Mouse (Mus musculus) c-Kit-positive CD71-positive TER-119-negative erythroid progenitor cells, embryonic 14.5 days (primary cell): Measurements from ENCODE around the gene Tmem269.
A peak's percentile ranks its signal among the peaks of the same experiment; 100 is the strongest.

ENCODE experiments used
- DNase-seq: peaks from one replicate; pipeline ENCODE4 v3.0.0-alpha.2; 2013; ENCODE audit warnings: low read depth

Gene Tmem269

GRCm38 (mm10) chr4:119238661-119239060 is 20.6 kb upstream of the Tmem269 start:
- no peak for DNase-seq

DNA sequence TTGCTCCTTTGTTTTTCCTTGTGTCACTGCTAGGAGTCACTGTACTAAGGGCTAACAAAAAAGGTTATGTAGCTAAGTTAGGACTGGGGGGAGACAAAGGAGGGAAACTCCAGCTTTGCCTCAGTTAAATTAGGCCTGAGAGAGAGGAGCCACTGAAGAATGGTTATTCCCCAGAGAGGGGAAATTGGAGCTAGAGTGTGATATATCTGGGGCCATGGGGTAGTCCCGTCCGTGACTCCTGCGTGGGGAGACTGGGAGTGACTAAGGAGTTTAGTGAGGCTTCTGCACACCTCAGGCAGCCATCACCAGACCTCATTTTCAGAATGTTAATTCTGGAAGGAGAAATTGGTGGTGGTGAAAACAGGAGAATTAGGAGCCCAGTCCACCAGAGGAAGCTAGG is 16.3 kb upstream of the Tmem269 start:
- DNase-seq: no peak

GRCm38 (mm10) chr4:119233256-119233901 is 15.4 kb upstream of the Tmem269 start:
- DNase-seq: no peak

GRCm38 (mm10) chr4:119232410-119233255 is 14.6 kb upstream of the Tmem269 start, which contains the start of the genes AU022252 and P3h1:
Gene AU022252, minus strand, starts transcription at chr4:119232712.
Gene P3h1, plus strand, starts transcription at chr4:119232915.
- DNase-seq: peak; percentile 100

DNA sequence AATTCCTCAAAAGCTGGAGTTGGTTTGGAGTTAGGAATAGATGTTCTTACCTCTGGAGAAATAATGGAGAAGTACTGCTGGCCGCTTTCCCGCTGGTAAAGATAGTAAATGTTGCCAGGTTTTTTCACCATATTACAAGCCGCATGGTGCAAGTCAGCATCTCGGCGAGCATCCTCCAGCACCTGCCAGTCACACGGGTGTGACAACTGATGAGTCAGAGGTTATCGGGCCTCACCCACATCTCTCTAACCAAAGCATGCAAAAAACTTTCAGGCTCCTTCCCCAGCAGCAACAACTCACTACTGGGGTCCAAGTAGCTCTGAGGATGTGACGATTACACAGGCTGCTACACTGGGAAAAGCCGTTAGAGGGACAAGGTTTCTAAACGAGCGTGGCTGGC is 8.7 kb upstream of the Tmem269 start:
- DNase-seq: no peak

DNA sequence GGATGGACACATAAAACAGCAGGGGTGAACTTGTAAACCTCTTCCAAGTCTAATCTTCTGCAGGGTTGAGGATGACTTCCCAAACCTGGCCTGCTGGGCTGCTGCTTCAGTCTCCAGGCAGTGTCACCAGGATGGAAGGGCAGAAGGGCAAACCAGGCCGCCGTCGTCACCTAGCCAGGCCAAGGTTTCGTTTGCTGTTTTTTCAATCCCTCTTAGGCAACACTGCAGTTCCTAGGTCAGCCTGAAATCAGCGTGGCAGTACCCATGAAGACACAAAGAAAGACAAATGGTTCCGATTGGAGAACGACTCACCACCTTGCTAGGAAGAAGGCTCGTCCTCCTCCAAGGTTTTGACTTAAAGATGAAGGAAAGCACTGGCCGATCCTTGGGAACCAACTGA is 7.7 kb upstream of the Tmem269 start:
- DNase-seq: no peak

GRCm38 (mm10) chr4:119224534-119224933 is 6.5 kb upstream of the Tmem269 start:
- DNase-seq: no peak

- DNase-seq: peak; percentile 70
Observed at GRCm38 (mm10) chr4:119223696-119224095, 5.7 kb upstream of the Tmem269 start.

DNA sequence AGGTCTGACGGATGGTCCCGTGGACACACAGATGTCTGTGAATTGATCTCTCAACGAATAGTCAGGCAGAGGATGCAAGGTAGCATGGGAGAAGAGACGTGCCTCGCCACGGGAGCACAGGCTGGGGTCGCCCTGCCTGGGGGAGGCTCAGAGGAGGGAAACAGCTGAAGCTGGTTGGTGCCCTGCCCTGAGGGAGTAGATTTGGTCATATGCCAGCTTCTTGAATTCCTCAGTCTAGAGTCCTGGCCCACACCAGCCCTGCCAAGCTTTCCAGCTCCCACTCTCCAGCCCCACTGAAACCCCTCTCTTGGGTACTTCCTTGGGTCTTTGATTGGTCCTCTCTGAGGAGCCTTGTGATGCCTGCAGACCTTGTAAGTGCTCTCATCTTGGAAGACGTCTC is 1.4 kb downstream of the Tmem269 start:
- DNase-seq: no peak

DNA sequence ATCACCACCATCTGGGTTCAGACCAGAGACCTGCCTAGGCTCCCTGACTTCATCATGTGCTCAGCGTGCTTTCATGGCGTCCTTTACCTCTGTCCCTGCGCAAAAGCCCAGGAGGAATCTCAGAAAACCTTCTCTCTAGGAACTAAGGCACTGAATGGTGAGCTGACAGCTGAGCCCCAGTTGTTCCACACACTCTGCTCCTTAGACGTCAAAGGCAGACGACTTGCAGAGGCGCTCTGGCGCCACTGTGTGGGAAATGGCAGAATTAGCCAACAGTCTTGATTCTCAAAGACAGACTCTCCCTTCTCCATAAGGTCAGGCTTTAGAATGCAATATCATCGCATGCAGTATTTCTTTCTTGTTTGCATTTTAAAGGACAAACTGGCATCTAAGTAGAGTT is 13.3 kb downstream of the Tmem269 start:
- peak; percentile 74 for DNase-seq

DNA sequence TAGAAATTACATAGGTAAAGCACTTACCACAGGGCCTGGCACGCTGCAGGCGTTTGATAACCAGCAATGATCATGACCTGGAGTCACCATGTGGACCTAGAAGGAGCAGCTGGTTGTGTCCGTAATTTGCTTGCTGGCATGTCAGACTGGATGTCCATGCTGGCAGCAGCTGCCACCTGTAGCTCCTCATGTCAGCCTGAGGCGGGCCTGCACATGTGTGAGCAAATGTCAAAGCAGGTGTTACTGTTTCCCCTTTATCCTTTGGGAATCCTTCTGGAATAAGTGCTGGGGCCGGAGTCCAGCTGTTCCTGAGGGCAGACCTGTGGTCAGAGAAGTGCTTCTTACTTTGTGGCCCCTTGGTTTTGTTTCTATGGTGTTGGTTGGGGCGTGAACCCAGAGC is 19.9 kb downstream of the Tmem269 start:
- no peak for DNase-seq

DNA sequence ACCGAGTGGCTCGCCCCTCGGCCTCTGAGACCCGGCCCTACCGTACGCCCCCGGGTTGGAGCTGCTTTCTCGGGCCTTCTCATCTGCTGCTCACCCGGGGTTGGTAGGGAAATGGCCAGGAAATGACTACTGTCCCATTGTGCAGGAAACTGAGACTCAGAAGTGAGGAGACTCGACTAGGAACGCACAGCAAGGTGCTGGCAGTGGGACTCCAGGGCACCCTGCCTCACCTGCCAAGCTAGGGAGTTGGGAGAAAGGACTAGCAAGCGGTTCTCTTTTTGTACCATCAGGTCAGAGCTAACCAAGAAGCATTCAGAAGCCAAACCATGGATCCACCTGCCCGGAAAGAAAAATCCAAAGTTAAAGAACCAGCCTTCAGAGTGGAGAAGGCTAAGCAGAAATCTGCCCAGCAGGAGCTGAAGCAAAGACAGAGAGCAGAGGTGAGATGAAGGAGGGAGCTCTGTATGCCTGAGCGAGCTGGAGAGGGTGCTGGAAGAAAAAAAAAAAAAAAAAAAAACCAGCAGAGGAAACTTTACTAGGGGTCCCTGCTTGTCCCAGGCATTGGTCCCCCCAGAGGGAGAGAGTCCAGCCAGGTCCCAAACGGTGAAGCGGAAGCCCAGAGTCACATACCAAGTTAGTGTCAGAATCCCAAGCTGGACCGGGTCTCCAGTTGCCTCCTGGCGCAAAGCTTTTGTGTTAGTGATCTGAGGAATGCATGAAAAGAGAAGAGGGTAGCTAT is 22.3 kb downstream of the Tmem269 start:
- no peak for DNase-seq

DNA sequence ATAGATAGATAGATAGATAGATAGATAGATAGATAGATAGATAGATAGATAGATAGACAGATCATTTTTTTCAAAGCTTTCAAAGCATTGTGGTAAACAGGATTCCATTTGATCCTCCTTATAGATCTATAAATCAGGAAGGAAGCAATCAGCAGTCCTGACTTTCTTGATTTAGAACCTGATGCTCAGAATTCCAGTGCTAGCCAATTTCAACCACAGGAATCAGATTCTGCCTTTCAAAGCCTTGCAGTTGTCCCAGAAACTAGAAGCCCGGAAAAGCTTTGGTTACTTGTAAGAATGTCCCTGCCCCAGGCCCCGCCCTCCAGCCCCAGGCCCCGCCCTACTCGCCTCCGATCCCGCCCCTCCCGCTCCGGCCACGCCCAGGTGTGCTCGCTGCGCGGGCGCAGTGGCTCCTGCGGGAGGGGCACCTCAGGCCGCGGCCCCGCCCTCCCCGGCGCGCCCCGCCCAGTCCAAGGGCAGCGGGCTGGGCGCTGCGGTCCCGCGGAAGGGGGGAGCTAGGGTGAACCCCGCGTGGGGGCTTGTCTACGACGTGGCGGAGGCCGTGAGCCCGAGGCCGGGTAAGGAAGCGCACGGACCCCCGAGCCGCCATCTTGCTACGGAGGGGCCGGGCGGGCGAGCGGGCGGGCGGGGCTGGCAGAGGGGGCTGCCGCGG is 23.0 kb downstream of the Tmem269 start, which contains the start of gene Svbp:
Svbp (plus strand) TSS at position 398 of the 673 bp plus-strand sequence.
- DNase-seq: peak; percentile 79

DNA sequence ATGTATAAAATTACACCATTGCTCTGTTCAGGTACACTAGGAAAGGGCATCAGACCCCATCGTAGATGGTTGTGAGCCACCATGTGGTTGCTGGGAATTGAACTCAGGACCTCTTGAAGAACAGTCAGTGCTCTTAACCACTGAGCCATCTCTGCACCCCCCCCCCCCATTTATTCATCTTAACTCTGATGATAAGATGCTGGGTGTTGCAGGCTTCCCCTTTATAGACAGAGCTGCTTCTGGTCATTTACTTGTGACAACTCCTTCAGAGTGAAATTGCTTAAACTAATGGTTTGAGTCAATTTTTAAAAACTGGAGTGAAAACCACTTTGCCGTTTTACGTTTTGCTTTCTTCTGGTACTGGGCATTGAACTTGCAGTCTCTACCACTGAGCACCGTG is 25.3 kb downstream of the Tmem269 start:
- no peak for DNase-seq

- no peak for DNase-seq
Observed at GRCm38 (mm10) chr4:119191273-119191672, 26.7 kb downstream of the Tmem269 start.

DNA sequence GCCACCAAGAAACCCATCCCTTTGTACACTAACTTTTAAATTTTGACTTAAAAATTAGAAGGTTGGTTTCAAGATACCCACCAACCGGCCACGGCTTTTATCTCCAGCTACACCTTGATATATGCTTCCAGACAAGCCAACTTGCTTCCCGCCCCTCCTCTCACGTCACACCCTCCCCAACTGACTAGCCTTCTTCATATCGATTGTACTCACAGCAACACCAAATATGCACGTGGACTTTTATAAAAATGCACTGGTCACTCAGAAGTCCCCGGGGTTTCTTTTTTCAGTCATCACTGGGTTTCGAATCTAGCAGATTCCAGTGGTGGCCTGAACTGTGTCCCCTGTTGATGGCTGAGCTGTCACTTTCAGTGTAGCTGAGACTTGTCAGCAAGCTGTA is 27.4 kb downstream of the Tmem269 start:
- DNase-seq: peak; percentile 87

DNA sequence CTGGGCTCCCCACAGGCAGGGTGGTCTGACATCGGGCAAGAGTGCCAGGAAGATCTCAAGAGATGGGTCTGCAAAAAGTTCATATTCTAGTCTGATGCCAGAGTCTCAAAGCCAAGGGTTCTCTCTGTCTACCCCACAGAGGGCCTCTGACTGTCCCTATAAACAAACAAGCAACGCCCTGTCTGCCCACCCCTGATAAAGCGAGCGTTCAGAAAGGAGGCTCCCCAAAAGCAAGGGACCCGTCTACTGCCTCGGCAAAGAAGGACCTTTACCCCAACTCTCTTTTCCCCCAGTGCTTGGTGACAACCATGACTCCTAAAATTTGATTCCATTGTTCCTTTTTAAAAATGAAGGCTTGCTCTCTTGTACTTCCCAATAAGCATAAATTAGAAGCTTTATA is 28.2 kb downstream of the Tmem269 start, which contains the start of gene Ermap:
Ermap (minus strand) TSS at position 148 of the 400 bp plus-strand sequence.
- peak; percentile 90 for DNase-seq

GRCm38 (mm10) chr4:119189392-119189791 is 28.6 kb downstream of the Tmem269 start:
- DNase-seq: no peak

GRCm38 (mm10) chr4:119188060-119188785 is 29.8 kb downstream of the Tmem269 start:
- peak; percentile 60 for DNase-seq

GRCm38 (mm10) chr4:119185771-119186170 is 32.2 kb downstream of the Tmem269 start:
- DNase-seq: no peak

DNA sequence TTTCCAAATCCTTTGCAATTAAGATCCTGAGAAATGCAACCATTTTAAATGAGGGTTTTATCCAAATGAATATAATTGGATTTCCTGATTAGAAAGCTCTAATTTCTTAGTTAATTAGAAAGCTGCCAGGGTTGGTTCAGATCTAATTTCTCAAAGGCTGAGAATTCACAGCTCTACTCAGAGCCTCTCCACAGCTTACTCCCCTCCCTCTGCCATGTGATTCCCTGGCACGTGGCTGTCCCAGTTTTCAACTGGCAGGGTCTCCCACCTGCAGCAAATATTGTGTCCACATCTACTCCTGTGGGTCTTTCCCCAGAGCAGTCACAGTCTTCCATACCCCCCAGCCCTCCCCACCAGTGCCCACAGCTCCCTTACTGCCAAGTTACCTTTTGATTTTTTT is 34.5 kb downstream of the Tmem269 start:
- no peak for DNase-seq
